Mouse (Mus musculus) G1E (cell line): ENCODE results near the gene Rtn4r.

Source experiments
- CTCF ChIP-seq: IDR thresholded peaks from 2 replicates; pipeline ENCODE4 v1.5.1; 2012; ENCODE audit warnings: low read depth, low read length, inconsistent platforms, mixed read lengths
- GATA1 ChIP-seq: IDR thresholded peaks from 2 replicates; pipeline ENCODE4 v1.6.1; 2012; ENCODE audit warnings: borderline replicate concordance, low read length, inconsistent platforms, mixed read lengths
- GATA2 ChIP-seq: IDR thresholded peaks from 2 replicates; pipeline ENCODE4 v1.6.1; 2012; ENCODE audit warnings: low read depth, low read length, inconsistent platforms, borderline replicate concordance
- POLR2AphosphoS5 ChIP-seq: IDR thresholded peaks from 2 replicates; pipeline ENCODE4 v1.6.1; 2012; ENCODE audit warnings: low read depth, low read length, inconsistent platforms; ENCODE audit not compliant: insufficient replicate concordance
- TAL1 ChIP-seq: conservative IDR thresholded peaks from 2 replicates; pipeline ENCODE4 v1.6.1; 2012; ENCODE audit warnings: low read depth, low read length, inconsistent platforms, mixed read lengths

GRCm38 (mm10) chr16:18081149-18081827 lies 46.2 kb upstream of the Rtn4r start:
- TF ChIP-seq CTCF (0 out of 2 replicates have a peak, but pooled peaks have one; percentile 1), GATA1 (no peak), POLR2AphosphoS5 (no peak), GATA2 (no peak), TAL1 (no peak)
